Mouse (Mus musculus) MEL (cell line): Measurements from ENCODE around the gene Pgd.

ENCODE experiments used
- MEF2A ChIP-seq: IDR thresholded peaks from 2 replicates; pipeline ENCODE4 v1.6.1; 2014; ENCODE audit warnings: low read depth, mild to moderate bottlenecking, inconsistent platforms, low read length, improper control_type of control experiment; ENCODE audit not compliant: poor library complexity, insufficient replicate concordance, severe bottlenecking; ENCODE audit errors: extremely low read depth
- USF2 ChIP-seq, 2 experiments: IDR thresholded peaks; 2 replicates each; pipeline ENCODE4 v1.6.1; 2011 to 2012; ENCODE audit warnings: improper control_type of control experiment in 2 of 2, low read length in 2 of 2, borderline replicate concordance in 1 of 2, inconsistent platforms in 1 of 2, low read depth in 1 of 2, mild to moderate bottlenecking in 1 of 2; ENCODE audit not compliant: insufficient read depth in 1 of 2
- ZNF384 ChIP-seq: IDR thresholded peaks from 2 replicates; pipeline ENCODE4 v1.6.1; 2012; ENCODE audit warnings: low read depth, mild to moderate bottlenecking, inconsistent platforms, low read length, improper control_type of control experiment

- TF ChIP-seq ZNF384 = no peak
- TF ChIP-seq MEF2A = no peak
- TF ChIP-seq USF2 (IDR thresholded peaks at IDR 0.05; ENCODE audit: borderline replicate concordance in 1 of 2, insufficient read depth in 1 of 2, low read depth in 1 of 2, low read length in 2 of 2) = no peak
Measured at GRCm38 (mm10) chr4:149157415-149157973, 9.1 kb downstream of the Pgd start.
